Mouse (Mus musculus): ENCODE measurements at regions not wholly inside any gene's neighbourhood (a gene's known extent, or its start where the extent isn't known, plus 50 kb on each side); places are given as distances from the start of the nearest gene placed in this dataset.

DNA sequence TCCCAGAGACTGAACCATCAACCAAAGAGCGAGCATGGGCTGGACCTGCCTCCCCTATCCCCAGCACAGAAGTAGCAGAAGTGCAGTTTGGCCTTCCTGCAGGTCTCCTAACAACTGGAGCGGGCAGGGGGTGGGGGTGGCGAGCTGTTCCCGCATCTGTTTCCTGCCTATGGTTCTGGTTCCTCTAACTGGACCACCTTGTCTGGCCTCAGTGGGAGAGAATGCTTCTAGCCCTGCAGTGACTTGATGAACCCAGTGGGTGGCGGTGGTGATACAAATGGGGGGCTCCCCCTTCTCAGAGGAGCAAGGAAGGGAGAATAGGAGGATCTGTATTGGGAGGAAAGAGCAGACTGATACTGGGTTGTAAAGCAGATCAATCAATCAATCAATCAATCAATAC lies 69.2 kb upstream of the Chmp2b start:
- TF ChIP-seq CTCF (IDR thresholded peaks at IDR 0.05; ENCODE audit: borderline replicate concordance, extremely low read depth, insufficient read depth, insufficient read length) (peak; percentile 9; the same call in 1 of the 2 replicates), POLR2A (IDR thresholded peaks at IDR 0.05; ENCODE audit: borderline replicate concordance, extremely low read depth, insufficient read depth, insufficient read length, poor library complexity, severe bottlenecking) (no peak)

Data from brain, embryonic 14.5 days (tissue).